Mouse (Mus musculus) heart, embryonic 14.5 days (tissue): ENCODE results near the gene Gm43191. TPM values are rescaled to one million over a fixed set of nuclear protein-coding genes. Genes with fewer than 3 reads are reported as not detected.
A peak's percentile ranks its signal among the peaks of the same experiment; 100 is the strongest.

Experiments used
- ATAC-seq: fragments of 200-750 bp; cut with Nextera tagmentation; 2 replicates; pipeline ENCODE4 v1.8.0; 2017; ENCODE audit warnings: low read depth, moderate TSS enrichment; ENCODE audit not compliant: insufficient number of reproducible peaks, insufficient read depth, low FRiP score
- H3K27ac ChIP-seq, 2 experiments: fragments of 200-500 bp in 1 of 2; fragments of 300-500 bp in 1 of 2; sonication (generic) in 1 of 2; replicated peaks in 1 of 2; 2 replicates each; pipeline ENCODE4 v1.5.1; 2012 to 2014; ENCODE audit warnings: low read depth in 2 of 2, low read length in 2 of 2, control low read depth in 1 of 2, mild to moderate bottlenecking in 1 of 2, mixed read lengths in 1 of 2; ENCODE audit not compliant: control insufficient read depth in 1 of 2, insufficient read depth in 1 of 2
- H3K27me3 ChIP-seq: fragments of 300-500 bp; sonication (generic); 2 replicates; pipeline ENCODE4 v1.6.1; 2014; ENCODE audit warnings: mild to moderate bottlenecking, low read length, control low read depth; ENCODE audit not compliant: control insufficient read depth, insufficient read depth
- H3K36me3 ChIP-seq: fragments of 300-500 bp; sonication (generic); 2 replicates; pipeline ENCODE4 v1.6.1; 2014; ENCODE audit warnings: mild to moderate bottlenecking, control low read depth, low read length, mixed read lengths; ENCODE audit not compliant: control insufficient read depth, insufficient read depth
- H3K4me1 ChIP-seq, 2 experiments: fragments of 200-500 bp in 1 of 2; fragments of 300-500 bp in 1 of 2; sonication (generic) in 1 of 2; 2 replicates each; pipeline ENCODE4 v1.6.1; 2012 to 2014; ENCODE audit warnings: low read length in 2 of 2, control low read depth in 1 of 2, mixed read lengths in 1 of 2; ENCODE audit not compliant: control insufficient read depth in 2 of 2, insufficient read depth in 2 of 2
- H3K4me2 ChIP-seq: fragments of 300-500 bp; sonication (generic); 2 replicates; pipeline ENCODE4 v1.6.1; 2014; ENCODE audit warnings: mild to moderate bottlenecking, low read length
- H3K4me3 ChIP-seq, 2 experiments: fragments of 200-500 bp in 1 of 2; fragments of 300-500 bp in 1 of 2; sonication (generic) in 1 of 2; 2 replicates each; pipeline ENCODE4 v1.5.1; 2012 to 2014; ENCODE audit warnings: low read length in 2 of 2, mild to moderate bottlenecking in 2 of 2, control low read depth in 1 of 2, low read depth in 1 of 2, moderate library complexity in 1 of 2; ENCODE audit not compliant: control insufficient read depth in 1 of 2, insufficient read depth in 1 of 2
- H3K9ac ChIP-seq: fragments of 300-500 bp; sonication (generic); 2 replicates; pipeline ENCODE4 v1.6.1; 2014; ENCODE audit warnings: mild to moderate bottlenecking, low read length
- H3K9me3 ChIP-seq: fragments of 300-500 bp; sonication (generic); 2 replicates; pipeline ENCODE4 v1.6.1; 2016; ENCODE audit warnings: low read length, control low read depth; ENCODE audit not compliant: control insufficient read depth
- WGBS: fragments of 180-500 bp; shearing (Covaris S2); extraction: QIAGEN DNeasy Blood & Tissue Kit; methylation state at CpG from one replicate; pipeline ENCODE4 v1.1.7; 2014; 5-methylcytosine and 5-hydroxymethylcytosine counted together
- polyA plus RNA-seq: library from polyadenylated mRNA; unstranded; fragments of >200 nt; fragmentation: Nextera tagmentation; extraction: Ambion mirVana; gene quantifications from 2 replicates; pipeline ENCODE4 v1.2.1, GENCODE M21; 2014

The Gm43191 gene
- polyA plus RNA-seq, 1 experiment from 2014 or later = not detected

DNA sequence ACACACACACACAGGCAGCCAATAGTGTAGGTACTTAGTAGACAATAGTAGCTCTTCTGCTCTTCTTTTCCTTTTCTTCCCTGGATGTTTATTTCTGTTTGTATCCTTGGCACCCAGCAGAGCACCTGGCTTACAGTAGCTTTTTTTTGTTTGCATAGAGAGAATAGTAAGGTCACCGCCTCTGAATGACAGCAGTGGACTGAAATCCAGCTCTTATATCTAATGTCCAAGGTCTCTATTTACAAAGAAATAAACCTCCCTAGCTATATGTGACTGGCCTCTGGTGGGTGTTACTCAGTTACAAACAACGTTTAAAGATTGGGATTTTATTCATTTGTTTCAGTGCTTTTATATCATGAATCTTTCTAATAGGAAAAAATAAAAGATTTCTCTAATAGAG, 81.4 kb downstream of the Gm43191 start:
- ATAC-seq = no peak
- Histone ChIP-seq H3K27ac (no peak overlapping the region), H3K27me3 (no peaks in the 10 kb centered on the region), H3K9ac (no peak overlapping the region), H3K4me1 (peaks cover 0 to 6% of the 10 kb centered on the region in 2 experiments; a peak in 1 of 4 replicates), H3K36me3 (peaks cover 7% of the 10 kb centered on the region), H3K4me2 (no peak overlapping the region), H3K9me3 (no peaks in the 10 kb centered on the region), H3K4me3 (no peak overlapping the region)
- 85% methylated on average over 2 of the region's 2 CpGs for WGBS

DNA sequence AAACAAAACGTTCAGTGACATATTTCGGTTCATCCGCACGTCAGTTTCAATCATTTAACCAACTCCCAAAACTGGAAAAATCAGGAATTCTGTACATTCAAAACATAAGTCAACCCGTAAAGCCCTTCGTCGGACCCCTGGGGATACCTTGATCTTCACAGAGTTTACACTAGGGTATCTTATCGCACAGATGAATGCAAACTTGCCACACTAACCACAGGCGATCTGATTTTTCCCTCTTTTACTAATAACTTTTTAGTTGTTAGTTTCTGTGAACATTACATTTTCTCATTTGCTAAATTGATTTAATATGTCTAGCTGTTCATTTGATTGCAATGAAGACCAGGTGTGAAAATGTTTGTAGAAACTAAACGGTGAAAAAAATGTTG, 85.5 kb downstream of the Gm43191 start:
- 7% methylated on average over 10 of the region's 10 CpGs for WGBS
- no peaks in the 10 kb centered on the region for H3K9me3 ChIP-seq
- no peaks in the 10 kb centered on the region for H3K27me3 ChIP-seq
- peak overlapping the region; percentile 88 for H3K9ac ChIP-seq
- no peak for ATAC-seq
- H3K36me3 ChIP-seq = peaks cover 17% of the 10 kb centered on the region
- peak overlapping the region; percentile 79 for H3K4me2 ChIP-seq
- peak overlapping the region in 1 of 2 experiments; percentile 83; a peak in 1 of 4 replicates for H3K27ac ChIP-seq
- peak overlapping the region; percentile 82 to 95 for H3K4me3 ChIP-seq
- peaks cover 0 to 10% of the 10 kb centered on the region in 2 experiments; a peak in 2 of 4 replicates for H3K4me1 ChIP-seq

DNA sequence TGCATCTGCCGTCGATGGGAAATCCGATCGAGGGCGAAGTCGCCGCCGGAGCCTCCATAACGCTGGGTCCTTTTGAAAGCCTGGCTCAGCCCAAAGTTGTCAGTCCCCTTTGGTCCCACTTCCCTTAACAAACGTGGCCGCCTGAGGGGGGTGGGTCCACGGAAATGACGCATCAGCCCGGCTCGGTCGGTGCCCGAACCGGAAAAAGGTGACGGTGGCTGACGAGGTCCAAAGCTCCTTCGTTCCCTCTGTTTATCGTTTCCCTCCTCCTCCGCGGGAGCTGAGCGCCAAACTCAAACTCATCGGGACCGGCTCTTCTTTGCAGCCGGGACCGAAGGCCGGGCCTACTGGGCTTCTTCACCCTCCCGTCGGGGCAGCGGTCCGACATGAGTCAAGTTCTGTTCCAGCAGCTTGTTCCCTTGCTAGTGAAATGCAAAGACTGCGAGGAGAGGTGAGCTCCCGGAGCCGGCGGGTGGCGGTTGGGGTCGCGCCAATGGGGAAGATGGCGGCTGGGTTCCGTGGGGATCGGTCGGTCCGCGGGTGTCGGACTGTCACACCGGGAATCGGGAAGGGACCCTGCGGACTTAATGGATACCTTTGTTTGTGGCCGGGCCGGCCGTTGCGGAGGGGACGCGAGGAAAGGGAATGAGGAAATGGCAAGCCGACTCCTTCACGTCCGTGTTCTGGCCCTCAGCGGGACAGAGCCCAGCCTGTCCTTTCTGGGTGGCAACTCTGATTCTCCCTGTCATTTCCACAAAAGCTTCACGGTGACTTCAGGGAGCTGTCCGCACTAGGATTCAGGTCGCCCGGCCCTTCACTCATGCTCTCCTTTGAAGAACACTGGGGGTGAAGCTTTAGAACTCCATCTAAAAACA, 86.1 kb downstream of the Gm43191 start, which contains the start of gene Sass6:
Sass6 (plus strand) TSS at position 255 of the 875 bp plus-strand sequence.
- H3K27ac ChIP-seq = peak within 1 kb of the TSS; percentile 75 to 83
- H3K4me2 ChIP-seq = peak within 1 kb of the TSS; percentile 79
- peaks cover 23% of the 10 kb centered on the region for H3K36me3 ChIP-seq
- H3K27me3 ChIP-seq = no peaks in the 10 kb centered on the region
- peak; percentile 94 for ATAC-seq
- peaks cover 0 to 10% of the 10 kb centered on the region in 2 experiments; a peak in 2 of 4 replicates for H3K4me1 ChIP-seq
- under 1% methylated on average over 65 of the region's 65 CpGs for WGBS
- peak within 1 kb of the TSS; percentile 88 for H3K9ac ChIP-seq
- H3K4me3 ChIP-seq = peak within 1 kb of the TSS; percentile 82 to 95
- no peaks in the 10 kb centered on the region for H3K9me3 ChIP-seq

DNA sequence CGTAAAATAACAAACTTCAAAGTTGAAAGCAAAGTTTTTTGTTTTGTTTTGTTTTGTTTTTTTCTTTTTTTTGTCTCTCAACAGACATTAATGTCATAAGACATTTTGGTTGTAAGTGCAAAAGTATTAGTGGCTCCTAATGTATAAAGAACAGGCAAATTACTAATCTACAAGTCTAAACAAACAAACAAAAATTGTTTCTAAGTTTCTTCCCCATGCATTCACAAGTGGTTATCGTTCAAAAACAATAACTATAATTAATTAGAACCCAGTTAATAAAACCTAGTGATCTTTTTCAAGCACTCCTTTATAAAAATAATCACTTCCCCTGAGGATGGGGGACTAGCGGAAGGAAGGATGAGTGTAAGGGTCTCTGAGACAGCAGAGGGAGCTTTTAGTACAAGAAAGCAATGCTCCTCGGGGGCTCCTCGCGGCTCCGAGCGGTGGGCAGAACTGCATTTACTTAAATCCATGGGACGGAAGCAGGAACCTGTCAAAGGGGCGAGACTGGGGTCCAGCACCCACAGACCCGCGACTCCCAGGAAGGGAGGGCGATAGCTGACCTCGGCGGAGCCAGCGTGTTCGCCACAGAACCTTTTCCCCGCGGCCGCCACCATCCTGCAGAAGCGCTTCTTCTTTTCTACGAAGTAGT, 86.9 kb downstream of the Gm43191 start:
- WGBS = 2% methylated on average over 22 of the region's 22 CpGs
- peak; percentile 45 for ATAC-seq
- Histone ChIP-seq H3K27me3 (no peaks in the 10 kb centered on the region), H3K4me1 (peaks cover 0 to 10% of the 10 kb centered on the region in 2 experiments; a peak in 2 of 4 replicates), H3K4me2 (peak overlapping the region; percentile 67), H3K9ac (peak overlapping the region; percentile 88), H3K27ac (peak overlapping the region; percentile 75 to 83), H3K9me3 (no peaks in the 10 kb centered on the region), H3K36me3 (peaks cover 31% of the 10 kb centered on the region), H3K4me3 (peak overlapping the region; percentile 82 to 95)

Other genes with a start within 250 kb of the Gm43191 start
- 52.2 and 54.5 TPM in 2 replicates for gene Rtca, start 173.1 kb downstream of the Gm43191 start, polyA plus RNA-seq
- gene Dbt, start 168.2 kb downstream of the Gm43191 start, polyA plus RNA-seq = 22.4 and 23.7 TPM in 2 replicates
- gene Lrrc39, start 118.3 kb downstream of the Gm43191 start, polyA plus RNA-seq = 44.7 and 47.8 TPM in 2 replicates
- gene Sass6, start 86.3 kb downstream of the Gm43191 start, polyA plus RNA-seq = 13.5 and 14.7 TPM in 2 replicates
- gene Trmt13, start 66.7 kb downstream of the Gm43191 start, polyA plus RNA-seq = 18.7 and 22.3 TPM in 2 replicates
- gene Mfsd14a, start 18.6 kb downstream of the Gm43191 start, polyA plus RNA-seq = 61.6 and 62.2 TPM in 2 replicates
- gene Slc35a3, start 31.6 kb upstream of the Gm43191 start, polyA plus RNA-seq = 11.6 and 13.8 TPM in 2 replicates
- 121 and 135 TPM in 2 replicates for gene Agl, start 126.9 kb upstream of the Gm43191 start, polyA plus RNA-seq
- 20.7 and 24.7 TPM in 2 replicates for gene Frrs1, start 178.2 kb upstream of the Gm43191 start, polyA plus RNA-seq